Mouse (Mus musculus): ENCODE measurements around the gene Myo10.

The Myo10 gene

DNA sequence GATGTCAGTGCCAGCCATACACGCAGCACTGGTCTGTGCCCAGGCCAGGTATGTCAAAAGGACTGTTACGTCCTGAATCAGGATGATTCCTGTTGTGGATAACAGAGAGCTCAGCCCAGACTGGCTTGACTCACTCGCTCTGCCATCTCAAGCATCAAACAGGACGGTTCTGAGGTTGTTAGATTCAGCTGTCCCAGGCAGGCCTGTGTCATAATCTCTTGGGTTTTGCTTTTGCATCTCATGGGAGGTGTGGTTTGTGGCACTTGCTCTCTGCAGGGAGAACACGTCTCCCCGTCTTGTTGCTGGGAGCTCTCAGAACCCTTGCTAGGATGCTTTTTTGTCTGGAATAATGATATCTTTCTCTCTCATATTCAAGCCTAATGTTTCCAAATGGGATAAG, 97.9 kb downstream of the Myo10 start:
- in situ Hi-C loops (cut with MboI, MseI) = loop anchor here (5.0 kb wide), 2 partner anchors 98 to 563 kb away; partner anchors contain the start of gene Myo10

DNA sequence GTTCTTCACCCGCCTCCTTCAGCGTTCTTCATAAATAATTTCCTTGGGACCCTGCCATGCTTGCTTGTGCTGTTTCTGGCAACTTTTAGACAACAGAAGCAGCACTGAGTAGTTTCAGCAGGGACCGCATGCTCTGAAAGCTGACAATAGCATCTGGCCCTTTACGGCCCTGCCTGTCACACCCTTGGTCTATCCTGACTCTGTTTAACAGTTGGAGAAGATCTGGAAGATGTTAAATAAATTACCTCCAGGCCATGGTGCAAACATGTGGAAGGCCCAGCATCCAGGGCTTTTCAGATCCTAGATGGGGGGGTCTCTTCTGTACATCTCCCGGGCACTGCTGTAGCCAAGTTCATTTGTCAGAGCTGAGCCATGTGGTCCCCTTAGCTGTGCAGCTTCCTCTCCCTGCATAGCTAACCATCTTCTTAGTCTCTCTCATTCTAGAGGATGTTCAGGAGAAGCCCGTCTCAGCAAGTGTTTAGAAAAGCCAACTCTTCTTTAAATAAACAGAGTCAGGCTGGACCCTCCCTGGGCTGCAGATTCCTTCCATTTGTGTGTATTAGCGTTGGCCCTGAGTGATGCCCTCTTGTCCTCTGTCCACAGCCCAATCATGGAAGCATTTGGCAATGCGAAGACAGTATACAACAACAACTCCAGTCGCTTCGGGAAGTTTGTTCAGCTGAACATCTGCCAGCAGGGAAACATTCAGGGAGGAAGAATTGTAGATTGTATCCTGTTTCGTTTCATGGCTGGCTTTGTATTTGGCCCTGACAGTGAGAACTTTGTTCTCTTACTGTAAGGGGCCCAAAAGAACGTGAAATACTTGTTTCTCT, 101.2 kb downstream of the Myo10 start:
- in situ Hi-C loops (cut with MboI, MseI) = loop anchor here (5.0 kb wide), 2 partner anchors 101 to 566 kb away; partner anchors contain the start of gene Myo10

DNA sequence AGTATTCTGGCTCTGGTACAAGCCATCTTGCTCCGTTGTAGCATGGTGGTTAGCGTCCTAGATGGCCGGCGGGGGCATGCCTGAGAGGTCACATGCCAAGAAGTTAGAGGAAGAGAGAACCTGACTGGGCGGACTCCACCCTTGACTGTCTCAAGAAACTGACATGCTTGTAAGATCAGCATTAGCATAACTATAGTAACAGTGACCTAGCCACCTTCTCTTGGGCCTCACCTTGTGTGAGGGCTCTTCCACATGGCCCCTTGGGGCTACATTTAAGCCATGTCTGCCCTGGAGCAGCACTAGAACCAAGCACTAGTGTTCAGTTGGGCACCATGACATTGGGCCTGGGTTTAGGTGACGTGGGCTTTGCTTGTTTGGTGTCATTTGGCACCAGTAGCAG, 102.2 kb downstream of the Myo10 start:
- in situ Hi-C loops (cut with MboI, MseI) = loop anchor here (5.0 kb wide), 2 partner anchors 102 to 567 kb away; partner anchors contain the start of gene Myo10

DNA sequence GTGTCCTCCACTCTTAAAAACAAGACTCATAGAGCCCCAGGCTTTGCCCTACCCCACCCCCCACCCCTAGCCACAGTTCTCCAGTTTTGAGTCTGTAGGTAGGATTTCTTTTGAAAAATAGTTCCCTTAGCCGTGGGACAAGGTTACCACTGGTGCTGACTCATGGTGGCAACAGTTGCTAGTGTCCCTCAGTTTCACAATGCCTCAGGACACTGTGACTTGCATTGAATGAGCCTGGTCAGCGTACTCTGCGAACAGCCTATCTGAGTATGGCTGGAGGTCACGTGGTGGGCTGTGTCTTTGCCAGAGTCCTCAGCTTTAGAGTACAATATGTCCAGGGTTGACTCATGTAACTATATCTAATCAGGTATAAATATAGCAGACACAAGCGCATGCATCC, 104.5 kb downstream of the Myo10 start:
- in situ Hi-C loops (cut with MboI, MseI) = no loop called here

DNA sequence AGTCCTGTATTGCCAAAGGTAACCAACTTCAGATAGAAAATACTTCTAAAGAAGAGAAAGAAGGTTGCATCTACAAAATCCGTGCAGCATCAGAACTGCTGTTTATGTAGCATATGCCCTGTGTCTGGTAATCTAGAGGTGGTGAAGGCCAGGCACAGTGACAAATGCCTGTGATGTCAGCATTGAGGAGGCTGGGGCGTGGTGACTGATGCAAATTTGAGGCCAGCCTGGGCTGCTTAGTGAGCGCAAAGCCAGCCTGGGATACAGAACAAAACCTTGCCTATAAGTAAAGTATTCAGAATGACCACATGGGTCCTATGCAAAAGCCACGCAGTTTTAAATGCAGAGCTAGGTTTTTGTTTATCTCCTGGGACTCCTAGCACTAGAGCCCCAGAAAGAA, 106.2 kb downstream of the Myo10 start:
- in situ Hi-C loops (cut with MboI, MseI) = no loop called here

DNA sequence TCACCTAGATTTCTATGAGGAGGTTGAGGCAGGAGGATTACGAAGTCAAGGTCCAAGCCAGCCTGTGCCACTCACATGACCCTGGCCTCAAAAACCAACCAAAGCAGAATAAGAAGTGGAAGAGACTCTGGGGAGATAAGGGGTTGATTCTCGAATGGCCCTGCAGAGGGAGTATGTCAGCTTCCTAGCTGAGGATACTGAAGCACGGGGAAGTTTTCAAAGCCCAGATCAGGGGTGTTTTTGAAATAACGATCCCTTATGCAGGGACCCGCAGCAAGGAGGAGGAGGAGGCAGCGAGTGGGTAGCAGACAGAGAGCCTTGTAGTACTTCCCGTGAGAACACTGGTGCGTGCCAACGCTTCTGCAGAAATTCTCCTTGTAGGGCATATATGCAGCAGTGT, 108.7 kb downstream of the Myo10 start:
- in situ Hi-C loops (cut with MboI, MseI) = loop anchor here (5.0 to 10.0 kb wide), 2 partner anchors 876 to 1144 kb away; no protein-coding TSS in a partner anchor

DNA sequence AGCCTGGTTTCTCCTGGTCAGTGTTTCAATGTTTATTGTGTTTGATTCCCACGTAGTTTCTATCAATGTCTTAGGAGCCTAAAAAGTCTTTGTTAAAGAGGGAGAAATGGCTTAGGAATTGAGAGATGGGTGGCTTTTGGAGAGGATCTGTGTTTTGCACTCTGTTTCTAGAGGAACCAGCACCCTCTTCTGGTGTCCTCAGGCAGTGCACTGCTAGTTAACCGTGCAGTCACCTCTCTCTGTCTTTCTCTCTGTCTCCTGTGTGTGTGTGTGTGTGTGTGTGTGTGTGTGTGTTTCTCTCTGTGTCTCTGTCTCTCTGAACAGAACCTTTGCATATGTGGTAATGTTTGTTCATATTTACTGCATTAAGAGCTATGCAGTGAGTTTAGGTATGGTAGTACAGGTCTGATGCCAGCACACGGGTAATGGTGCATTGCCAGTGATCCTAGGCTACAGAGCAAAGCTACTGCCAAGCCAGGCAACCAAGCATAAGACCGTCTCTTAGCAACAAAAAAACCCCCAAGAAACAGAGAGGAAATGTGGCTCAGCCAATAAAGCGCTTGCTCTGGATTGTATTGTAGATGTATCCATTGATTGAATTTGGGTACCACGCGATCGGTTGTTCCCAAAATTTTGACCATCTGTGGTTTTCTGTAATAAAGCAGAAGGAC, 110.6 kb downstream of the Myo10 start:
- in situ Hi-C loops (cut with MboI, MseI) = loop anchor here (5.0 to 10.0 kb wide), 2 partner anchors 878 to 1146 kb away; no protein-coding TSS in a partner anchor

DNA sequence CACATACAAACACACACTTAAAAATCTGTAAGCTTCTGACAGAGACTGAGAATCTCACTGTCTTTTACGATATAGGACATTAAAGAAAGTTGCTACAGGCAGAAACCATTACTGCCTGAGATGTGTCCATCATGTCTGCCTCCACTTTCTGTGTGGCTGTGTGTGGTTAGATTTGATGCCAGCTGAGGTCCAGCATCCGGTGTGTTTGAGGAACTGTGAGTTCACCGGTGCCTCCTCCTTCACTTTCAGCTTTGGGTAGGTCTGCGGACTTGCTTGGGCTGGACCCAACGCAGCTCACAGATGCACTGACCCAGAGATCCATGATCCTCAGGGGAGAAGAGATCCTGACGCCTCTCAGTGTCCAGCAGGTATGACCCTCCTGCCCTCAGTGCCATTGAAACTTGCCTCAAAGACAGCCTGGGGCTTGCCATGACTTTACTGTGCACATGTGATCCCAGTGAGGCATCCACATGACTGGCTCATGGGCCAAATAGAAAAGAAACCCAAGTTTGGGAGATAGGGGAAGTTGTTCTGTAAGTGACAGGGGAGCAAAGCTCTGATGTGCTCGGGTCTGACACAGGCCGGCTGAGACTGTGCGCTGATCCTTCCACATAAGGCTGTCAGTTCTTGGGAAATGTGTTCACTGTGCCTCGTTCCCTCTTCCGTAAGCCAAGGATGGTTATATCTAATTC, 111.6 kb downstream of the Myo10 start:
- in situ Hi-C loops (cut with MboI, MseI) = loop anchor here (5.0 to 10.0 kb wide), 2 partner anchors 879 to 1147 kb away; no protein-coding TSS in a partner anchor

DNA sequence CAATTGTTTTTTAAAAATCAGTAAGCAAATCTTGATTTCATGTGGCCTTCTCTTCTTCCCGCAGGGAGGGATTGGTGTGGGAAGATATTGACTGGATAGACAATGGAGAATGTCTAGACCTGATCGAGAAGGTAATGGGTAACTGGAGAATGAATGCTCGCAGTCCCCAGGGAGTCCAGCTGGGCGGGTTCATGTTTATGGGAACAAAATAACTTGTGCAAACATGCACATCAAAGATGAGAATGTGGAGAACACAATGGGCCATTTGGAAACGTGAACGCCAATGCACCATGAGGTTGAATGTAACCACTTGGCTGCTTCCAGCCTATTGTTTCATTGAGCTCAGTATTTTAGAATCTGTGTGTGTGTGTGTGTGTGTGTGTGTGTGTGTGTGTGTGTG, 114.2 kb downstream of the Myo10 start:
- in situ Hi-C loops (cut with MboI, MseI) = loop anchor here (10.0 kb wide), 1 partner anchor 882 kb away; no protein-coding TSS in a partner anchor

DNA sequence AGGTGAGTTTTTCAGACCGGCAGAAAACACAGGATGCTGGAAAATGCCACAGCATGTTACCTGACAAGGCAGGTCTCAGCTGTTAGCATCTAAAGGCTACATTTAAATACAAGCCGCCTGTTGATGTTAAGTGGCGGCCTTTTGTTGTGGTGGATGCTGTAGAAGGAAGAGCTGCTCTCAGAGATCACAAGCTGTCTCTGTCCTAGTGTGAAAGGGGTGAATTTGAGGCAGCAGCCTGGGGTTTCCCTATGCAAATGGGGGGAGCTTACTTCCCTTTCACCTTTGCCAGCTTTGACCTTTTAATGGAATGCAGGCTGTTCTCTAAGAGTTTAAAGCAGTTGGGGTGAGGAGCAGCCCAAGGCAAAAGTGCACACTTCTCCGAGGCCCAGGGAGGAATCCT, 117.9 kb downstream of the Myo10 start:
- in situ Hi-C loops (cut with MboI, MseI) = no loop called here

DNA sequence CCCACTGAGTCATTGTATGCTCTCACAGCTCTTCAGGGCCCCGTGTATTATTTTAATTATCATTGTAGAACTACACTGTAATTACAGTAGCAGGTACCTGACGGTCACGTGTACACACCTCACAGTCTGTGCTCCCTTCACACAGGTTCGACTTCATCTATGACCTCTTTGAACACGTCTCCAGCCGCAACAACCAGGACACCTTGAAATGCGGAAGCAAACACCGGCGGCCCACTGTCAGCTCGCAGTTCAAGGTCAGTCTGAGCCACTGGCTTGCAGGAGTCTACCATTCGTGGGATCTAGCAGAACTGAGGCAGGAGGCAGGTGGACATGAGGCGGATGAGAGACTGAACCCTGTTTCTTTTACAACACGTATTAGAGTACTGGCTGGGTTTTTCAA, 119.9 kb downstream of the Myo10 start:
- in situ Hi-C loops (cut with MboI, MseI) = no loop called here

DNA sequence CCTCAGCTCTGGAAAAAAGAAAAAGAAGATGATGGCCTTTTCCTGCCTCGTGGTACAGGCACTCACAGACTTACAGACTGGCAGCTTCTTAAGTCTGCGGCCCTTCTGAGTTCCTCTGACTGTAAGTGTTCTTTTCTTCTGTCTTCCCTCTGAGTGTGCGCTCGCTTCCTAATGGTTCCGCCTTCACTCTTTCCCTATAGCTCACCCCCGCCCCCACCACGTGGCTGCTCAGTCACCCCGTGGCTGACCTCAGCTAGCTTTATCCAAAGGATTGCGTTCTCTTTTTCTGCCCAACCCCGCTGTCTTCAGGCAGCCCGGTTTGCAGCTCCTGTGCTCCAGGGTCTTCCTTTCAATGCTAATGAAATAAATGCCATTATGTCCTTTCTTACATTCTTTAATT, 129.2 kb downstream of the Myo10 start:
- in situ Hi-C loops (cut with MboI, MseI) = no loop called here

DNA sequence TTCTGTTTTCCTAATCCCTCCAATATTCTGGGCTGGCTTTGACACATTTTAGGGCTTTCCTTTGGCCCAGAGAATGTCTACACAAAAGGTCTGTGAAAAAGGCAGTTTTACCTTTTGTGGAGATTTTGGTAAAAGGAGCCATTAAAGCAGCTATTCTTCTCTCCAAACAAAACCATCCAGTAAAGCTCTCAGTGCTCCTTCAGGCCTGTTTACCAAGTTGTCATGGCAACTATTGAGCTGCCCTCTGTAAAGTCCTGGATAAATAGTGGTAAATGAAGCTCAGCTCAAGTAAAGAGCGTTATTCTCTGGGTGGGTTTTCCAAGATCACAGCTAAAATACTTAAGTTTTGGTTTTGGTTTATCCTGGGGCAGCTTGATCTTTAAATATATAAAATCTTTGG, 130.3 kb downstream of the Myo10 start:
- in situ Hi-C loops (cut with MboI, MseI) = no loop called here

DNA sequence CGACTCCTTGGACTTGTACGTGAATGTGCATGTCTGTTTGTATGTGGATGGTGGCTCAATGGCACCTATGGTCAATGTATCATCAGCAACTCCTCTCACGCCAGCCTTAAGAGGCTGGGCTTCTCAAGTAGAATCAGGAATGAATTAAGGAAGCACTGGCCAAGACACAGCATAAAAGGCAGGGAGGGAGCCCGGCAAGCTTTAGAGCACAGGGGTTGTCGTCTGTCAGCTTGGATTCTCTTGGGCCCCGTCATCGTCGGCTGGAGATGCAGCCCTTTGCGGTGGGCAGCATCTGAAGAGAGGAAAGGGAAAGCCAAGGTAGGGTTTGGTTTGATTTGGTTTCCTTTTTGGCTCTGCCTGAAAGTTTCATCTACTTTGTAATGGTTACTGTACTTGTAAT, 130.7 kb downstream of the Myo10 start:
- in situ Hi-C loops (cut with MboI, MseI) = no loop called here

DNA sequence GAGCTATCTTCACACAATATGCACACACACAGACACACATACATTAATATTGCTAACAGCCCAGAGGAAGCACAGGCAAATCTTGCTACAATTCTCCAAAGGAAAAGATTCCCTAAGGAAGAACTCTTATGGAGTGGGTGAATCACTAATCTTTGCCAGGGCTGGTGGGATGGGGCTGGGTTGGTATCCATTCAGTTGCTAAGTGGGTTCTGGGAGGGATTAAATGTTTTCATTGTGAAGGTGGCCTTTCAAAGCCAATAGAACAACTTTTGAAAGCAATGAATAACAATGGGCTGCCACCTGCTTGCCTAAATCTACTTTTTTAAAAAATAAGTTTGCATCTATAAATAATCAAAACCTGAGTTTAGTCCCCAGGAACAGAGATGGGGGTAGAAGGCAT, 131.6 kb downstream of the Myo10 start:
- in situ Hi-C loops (cut with MboI, MseI) = no loop called here

DNA sequence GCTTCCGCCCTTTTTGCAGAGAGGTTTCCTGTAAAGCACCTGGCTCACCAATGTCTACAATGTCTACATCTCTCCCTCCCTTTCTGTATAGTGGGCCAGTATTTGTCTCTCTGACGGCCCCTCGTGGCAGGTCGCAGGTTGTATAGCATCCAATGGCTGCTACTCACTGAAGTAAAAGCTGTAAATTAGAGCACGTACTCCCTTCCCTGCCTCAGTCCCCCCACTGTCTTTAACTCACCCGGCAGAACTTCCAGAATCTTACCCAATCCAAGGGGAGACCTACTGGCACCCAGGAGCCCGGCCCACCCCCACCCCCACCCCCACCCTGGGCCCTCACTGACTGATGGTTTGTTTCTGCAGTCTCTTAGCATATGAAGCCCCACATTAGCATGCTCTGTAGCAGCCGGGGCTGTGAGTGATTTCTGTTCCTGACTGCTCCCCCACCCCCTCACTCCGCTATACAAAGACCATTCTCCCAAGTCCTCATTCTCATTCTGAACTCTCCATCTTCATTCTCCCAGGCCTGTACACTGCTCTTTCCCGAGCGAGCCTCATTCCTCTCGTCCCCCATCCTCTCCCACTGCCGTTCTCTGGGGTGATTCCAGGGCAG, 132.1 kb downstream of the Myo10 start:
- in situ Hi-C loops (cut with MboI, MseI) = no loop called here

DNA sequence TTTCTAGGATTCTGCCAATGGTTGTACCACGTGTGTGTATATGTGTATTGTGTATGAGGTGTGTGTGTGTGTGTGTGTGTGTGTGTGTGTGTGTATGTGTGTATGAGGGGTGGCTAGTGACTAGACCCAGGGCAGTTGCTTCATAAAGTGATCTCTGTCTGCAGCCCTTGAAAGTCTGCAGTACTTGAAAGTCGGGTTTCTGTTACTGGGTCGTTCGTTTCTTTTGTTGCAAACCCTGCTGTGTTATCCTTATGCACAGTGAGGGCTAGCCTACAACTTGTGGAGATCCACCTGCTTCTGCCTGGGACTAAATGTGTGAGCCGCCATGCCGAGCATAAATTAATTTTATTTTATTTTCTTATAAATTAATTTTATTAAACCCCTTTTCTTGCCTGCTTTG, 133.2 kb downstream of the Myo10 start:
- in situ Hi-C loops (cut with MboI, MseI) = no loop called here

DNA sequence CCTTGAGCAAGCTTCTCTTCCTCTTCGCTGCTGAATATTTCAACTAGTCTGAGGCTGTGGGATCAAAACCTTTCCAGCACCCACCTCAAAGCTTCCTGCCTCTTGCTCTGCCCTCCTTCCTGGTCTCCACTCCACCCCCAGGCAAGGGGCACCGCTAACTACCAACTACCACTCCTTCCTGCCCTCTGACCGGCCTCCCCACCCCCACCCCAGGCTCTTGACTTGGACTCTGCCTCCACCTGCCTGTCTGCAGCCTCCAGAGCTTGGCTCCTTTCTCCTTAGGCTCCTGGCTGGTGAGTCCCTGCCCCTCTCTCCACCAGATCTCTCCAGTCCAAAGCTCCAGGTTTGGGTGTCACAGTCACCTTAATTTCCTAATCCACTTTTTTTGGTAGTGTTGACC, 133.7 kb downstream of the Myo10 start:
- in situ Hi-C loops (cut with MboI, MseI) = no loop called here

DNA sequence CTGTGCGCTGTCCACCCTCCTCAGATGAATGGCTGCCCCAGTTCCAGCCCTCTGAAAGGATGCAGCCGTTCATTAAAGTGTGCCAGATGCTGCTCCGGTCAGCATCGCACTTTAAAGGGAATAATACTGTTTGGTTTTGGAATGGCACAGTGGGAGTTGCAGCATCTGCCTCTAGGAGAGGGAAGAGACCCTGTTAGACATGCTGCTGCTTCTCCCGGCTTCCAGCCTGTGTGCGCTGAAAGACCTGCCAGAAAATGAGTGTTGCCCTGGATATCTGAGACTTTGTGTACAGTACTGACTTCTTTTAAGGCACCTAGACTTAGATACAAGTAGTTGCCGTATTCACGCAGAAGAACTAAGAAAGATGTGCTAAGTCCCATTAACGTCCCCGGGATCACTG, 135.7 kb downstream of the Myo10 start:
- in situ Hi-C loops (cut with MboI, MseI) = no loop called here

DNA sequence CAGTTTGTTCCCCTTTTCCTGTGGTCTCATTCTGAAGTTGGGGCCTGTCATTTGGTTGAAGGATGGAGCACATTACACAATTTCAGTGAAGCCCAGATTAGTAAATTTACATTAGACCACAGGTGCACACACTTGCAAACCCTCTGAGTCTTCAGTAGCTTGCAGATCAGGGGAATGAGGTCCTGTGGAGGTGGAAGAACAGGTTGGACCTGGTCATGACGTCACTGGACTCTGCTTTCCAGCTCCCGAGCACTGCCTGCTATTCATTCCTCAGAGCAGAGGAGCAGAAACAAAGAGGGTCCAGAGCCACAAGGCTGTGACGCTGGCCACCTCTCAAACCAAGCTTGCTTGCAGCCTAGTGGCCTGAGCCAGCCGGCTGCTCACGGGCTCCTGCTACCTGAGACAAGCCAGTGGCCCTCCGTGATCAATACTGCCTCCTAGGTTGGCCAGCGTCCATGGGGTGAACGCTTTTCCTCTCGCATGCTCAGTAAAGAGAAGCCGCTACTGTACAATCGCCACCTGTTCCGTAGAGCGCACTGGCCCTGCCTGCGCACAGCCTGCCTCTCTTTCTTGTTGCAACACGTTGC, 136.3 kb downstream of the Myo10 start:
- in situ Hi-C loops (cut with MboI, MseI) = no loop called here

DNA sequence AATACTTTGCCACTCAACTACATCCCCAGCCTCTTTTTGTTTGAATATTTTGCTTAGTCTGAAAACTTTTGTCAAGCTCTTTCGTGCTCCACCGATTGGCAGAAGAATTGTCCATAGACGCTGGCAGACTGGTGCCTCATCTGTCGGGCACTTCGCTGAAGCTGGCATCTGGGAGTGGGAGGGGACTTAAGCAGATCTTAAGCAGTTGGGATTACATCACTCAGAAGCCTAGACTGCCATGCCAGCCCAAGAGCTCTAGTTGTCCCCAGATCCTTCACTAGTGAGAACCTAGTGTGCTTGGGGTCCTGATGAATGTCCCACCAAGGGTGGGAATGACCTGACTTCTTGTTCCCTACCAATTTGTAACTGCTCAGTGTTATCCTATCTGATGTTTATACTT, 138.0 kb downstream of the Myo10 start:
- in situ Hi-C loops (cut with MboI, MseI) = no loop called here

Data from regulatory T cell (primary cell).